Mouse (Mus musculus) lung, adult 10 weeks (tissue): ENCODE data around the gene Pcolce. TPM values are rescaled to one million over a fixed set of nuclear protein-coding genes. Genes with fewer than 3 reads are reported as not detected.

Experiments
- polyA plus RNA-seq: library from polyadenylated mRNA; stranded (reverse); fragments of 350-450 nt; fragmentation: Illumina TruSeq; extraction: RNeasy Lipid Tissue Mini Kit (QIAGEN cat#74804); gene quantifications from one replicate; pipeline ENCODE4 v1.2.3, GENCODE M21; 2014; ENCODE audit warnings: low read depth, low replicate concordance; ENCODE audit not compliant: insufficient read depth

Pcolce gene
- polyA plus RNA-seq = 121 TPM

DNA sequence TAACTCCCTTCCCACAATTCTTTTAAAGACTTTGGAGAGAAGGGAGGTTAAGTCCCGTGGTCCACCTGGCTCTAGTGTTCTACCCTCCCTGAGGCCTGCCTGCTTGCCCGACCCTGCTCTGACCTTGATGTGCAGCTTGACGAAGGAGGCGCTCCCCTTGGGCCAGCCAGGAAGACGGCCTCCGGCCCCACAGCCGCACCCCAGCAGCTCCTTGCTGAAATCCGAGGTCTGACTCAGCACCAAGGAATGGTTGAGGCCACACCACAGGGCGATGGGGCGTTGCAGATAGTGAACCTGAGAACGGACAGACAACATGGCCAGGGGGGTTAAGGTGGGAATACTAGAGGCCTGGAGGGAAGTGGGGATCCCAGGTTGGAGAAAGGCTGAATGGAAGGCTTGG is at the start of gene Pcolce:
Gene Pcolce (minus strand): TSS at position 235 of the 400 bp plus-strand sequence.

DNA sequence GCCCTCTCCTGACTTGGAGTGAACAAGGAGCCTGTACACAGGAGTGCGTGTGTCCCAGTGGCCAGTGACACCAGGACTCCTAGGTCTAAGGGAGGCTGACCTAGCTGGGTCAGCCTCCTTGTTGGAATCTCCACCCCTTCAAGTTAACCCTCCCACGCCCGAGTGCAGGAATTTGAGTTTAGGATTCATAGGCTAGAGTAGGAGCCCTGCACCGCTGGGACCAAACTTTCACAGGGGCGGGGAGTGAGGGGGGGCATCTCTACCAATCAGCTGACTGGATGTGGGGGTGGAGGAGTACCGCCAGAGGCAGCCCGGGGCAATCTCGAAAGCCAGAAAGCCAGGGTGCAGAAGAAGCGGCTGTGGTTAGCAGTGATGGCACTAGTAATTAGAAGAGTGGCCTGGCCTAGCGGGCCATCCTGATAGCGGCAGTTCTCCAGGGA is 32.1 kb upstream of the Pcolce start, which contains the start of gene Irs3:
Gene Irs3 (minus strand): TSS at position 63 of the 440 bp plus-strand sequence.

DNA sequence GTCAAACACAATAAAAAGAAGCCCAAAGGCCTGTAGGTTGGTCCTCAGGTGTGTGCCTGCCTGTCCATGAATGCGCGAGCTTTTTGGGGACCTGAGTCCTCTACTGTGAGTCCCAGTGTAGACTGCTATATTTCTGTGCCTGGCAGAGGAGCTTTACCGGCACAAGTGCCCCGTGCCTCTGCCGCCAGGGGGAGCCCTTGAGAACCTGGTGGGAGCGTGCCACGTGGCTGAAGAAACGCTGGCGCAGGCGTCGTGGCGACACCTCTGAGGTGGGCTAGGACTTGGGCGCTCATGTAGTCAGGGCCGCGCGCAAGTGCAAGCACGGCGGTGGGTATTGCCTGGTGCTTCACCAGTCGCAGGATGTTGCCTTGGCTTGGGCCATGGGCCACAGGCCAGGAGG is 27.5 kb upstream of the Pcolce start, which contains the start of gene Sap25:
Gene Sap25 (plus strand): TSS at position 281 of the 400 bp plus-strand sequence.

DNA sequence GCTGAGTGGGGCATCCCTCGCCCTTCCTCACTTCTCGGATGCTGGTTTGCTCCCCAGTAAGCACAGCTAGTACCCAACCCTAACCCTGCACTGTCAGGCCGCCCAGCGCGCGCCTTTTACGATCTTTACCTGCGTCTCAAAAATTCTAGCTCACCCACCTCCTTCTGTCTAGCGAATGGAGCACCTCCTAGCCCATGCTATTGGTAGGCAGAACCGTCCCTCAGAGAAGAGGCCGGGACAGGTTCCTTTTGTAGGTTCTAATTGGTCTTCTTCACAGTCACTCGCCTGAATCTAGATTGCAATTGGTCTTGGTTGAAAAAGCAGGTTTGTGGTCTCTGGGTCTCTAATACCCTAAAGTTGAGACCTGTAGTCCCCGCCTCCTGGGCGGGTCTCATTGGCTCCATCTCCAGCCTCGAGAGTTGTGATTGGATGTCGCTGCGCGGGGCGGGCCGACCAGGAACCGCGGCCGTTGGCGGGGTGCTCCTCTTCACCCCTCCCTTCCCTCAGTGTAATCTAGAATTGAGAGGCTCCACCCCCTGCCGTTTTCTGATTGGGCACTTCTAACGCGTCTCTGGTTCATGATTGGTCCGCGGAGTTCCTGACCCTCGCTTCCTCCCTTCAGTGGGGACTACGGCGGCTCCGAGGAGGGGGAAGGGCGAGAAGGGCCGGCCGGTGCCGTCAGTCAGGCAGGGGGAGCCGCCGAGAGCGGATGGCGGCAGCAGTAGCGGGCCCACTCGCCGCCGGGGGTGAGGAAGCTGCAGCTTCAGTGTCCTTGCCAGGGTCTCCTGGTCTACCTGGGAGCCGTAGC is 15.1 kb upstream of the Pcolce start, which contains the start of the genes Fbxo24, Lrch4 and Gm20605:
Gene Fbxo24 (minus strand): TSS at position 505 of the 808 bp plus-strand sequence.
Gene Lrch4 (plus strand): TSS at position 624 of the 808 bp plus-strand sequence.
Gene Gm20605 (plus strand): TSS at position 678 of the 808 bp plus-strand sequence.

DNA sequence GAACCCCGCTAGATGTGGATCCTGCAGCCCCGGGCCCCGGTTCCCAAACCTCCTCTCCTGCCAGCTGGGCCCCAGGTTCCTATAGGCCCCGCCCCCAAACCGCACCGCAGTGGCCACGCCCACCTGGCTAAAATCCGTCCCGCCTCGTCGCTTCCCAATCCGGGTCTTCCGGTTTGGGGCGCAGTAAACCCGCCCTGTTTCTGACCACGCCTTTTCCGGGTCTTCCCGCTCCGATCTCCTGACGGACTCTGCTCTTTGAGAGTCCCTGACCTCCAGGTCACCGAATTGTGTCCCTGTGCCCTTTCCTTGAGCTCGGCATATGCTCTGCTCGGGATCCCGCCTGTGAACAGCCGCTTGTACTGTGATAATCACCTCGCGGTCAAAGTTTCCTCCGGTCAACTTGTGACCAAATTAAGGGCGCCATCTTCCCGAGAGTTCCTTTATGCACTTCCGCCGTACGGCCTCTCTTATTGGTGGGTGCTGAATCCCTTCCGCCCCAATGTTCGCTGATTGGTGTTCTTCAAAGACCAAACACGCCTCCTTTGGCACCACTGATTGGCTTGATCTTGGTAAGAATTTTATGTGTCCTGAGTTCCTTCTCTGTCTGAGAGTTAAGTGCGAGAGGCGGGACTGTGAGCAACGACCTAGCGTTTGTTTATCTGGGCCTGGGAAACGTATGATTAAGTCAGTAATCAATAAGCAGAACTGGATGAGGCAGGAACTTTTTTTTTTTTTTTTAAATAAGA is 12.8 kb downstream of the Pcolce start, which contains the start of gene Mospd3:
Gene Mospd3 (minus strand): TSS at position 440 of the 746 bp plus-strand sequence.

DNA sequence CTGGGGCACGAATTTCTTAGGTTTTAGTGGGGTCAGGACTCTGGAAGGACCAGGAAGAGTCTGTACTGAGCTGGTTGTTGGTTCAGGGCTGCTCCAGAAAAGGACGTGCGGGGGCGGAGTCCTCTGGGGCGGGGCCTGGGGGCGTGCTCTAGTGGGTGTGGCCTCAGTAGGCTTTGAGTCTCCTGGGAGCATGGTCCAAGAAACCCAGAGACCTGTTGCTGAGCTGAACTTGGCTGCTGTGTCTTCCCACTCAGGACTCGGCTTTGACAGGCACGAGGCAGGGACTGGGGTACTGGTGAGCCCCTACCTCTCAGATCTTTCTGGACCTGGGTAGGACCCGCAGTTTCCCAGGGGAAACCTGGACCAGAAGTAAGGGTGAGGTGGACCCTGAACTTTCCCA is 43.9 kb downstream of the Pcolce start, which contains the start of gene Tfr2:
Gene Tfr2 (plus strand): TSS at position 176 of the 400 bp plus-strand sequence.

Other genes with a start within 250 kb of the Pcolce start
- gene Zan, start 136.7 kb downstream of the Pcolce start, polyA plus RNA-seq = 0.04 TPM
- gene Pop7, start 111.3 kb downstream of the Pcolce start, polyA plus RNA-seq = 19.3 TPM
- gene Gigyf1, start 95.2 kb downstream of the Pcolce start, polyA plus RNA-seq = 8.9 TPM
- gene Epo, start 80.5 kb downstream of the Pcolce start, polyA plus RNA-seq = not detected
- gene Gnb2, start 80.3 kb downstream of the Pcolce start, polyA plus RNA-seq = 420 TPM
- gene Actl6b, start 60.3 kb downstream of the Pcolce start, polyA plus RNA-seq = not detected
- not detected for gene Tfr2, start 43.9 kb downstream of the Pcolce start, polyA plus RNA-seq
- 19.9 TPM for gene Mospd3, start 12.7 kb downstream of the Pcolce start, polyA plus RNA-seq
- gene Fbxo24, start 15.2 kb upstream of the Pcolce start, polyA plus RNA-seq = 1.0 TPM
- gene Lrch4, start 15.3 kb upstream of the Pcolce start, polyA plus RNA-seq = 21.1 TPM
- 9.9 TPM for gene Gm20605, start 15.4 kb upstream of the Pcolce start, polyA plus RNA-seq
- gene Sap25, start 27.6 kb upstream of the Pcolce start, polyA plus RNA-seq = 19.7 TPM
- gene Irs3, start 31.9 kb upstream of the Pcolce start, polyA plus RNA-seq = 2.0 TPM
- gene Agfg2, start 70.9 kb upstream of the Pcolce start, polyA plus RNA-seq = 9.6 TPM
- gene Nyap1, start 127.8 kb upstream of the Pcolce start, polyA plus RNA-seq = 0.86 TPM
- gene Tsc22d4, start 131.9 kb upstream of the Pcolce start, polyA plus RNA-seq = 50.7 TPM
- 31.5 TPM for gene Ppp1r35, start 165.1 kb upstream of the Pcolce start, polyA plus RNA-seq
- 30.7 TPM for gene Mepce, start 173.9 kb upstream of the Pcolce start, polyA plus RNA-seq
- 1.9 TPM for gene Zcwpw1, start 174.0 kb upstream of the Pcolce start, polyA plus RNA-seq
- 15.6 TPM for gene Pilra, start 222.5 kb upstream of the Pcolce start, polyA plus RNA-seq
- 8.0 TPM for gene Pilrb1, start 244.3 kb upstream of the Pcolce start, polyA plus RNA-seq